Mouse (Mus musculus) lung, postnatal 0 days (tissue): Measurements from ENCODE around the gene Tctn1.

Source experiments
- CTCF ChIP-seq: IDR thresholded peaks from 2 replicates; pipeline ENCODE4 v1.5.1; 2016; ENCODE audit warnings: antibody characterized with exemption, mild to moderate bottlenecking
- EP300 ChIP-seq: IDR thresholded peaks from 2 replicates; pipeline ENCODE4 v1.6.1; 2016; ENCODE audit warnings: antibody characterized with exemption, mild to moderate bottlenecking, control low read depth

- TF ChIP-seq CTCF: no peak
- no peak for TF ChIP-seq EP300
Observed at GRCm38 (mm10) chr5:122291553-122292339, 27.5 kb upstream of the Tctn1 start.
